Mouse (Mus musculus) megakaryocyte progenitor cell, adult 5-6 weeks (primary cell): ENCODE data around the gene Adck2. TPM values are rescaled to one million over a fixed set of nuclear protein-coding genes. Genes with fewer than 3 reads are reported as not detected.

Source experiments
- ATAC-seq: replicated peaks from 2 replicates; pipeline ENCODE4 v1.8.0; 2016; ENCODE audit warnings: mild to moderate bottlenecking, moderate TSS enrichment, inconsistent platforms; ENCODE audit not compliant: poor library complexity
- total RNA-seq, 2 experiments: library from RNA; stranded (forward) in 1 of 2; stranded (reverse) in 1 of 2; fragments of 157-497, 149-512 nt in 1 of 2; fragments of 200-1000 nt in 1 of 2; gene quantifications; 2 replicates each; pipeline versions ENCODE4 v1.2.3 to v1.2.4; 2015 to 2017

Adck2 gene
- total RNA-seq, 2 experiments from 2014 or later, result 7.3 to 7.6 TPM

DNA sequence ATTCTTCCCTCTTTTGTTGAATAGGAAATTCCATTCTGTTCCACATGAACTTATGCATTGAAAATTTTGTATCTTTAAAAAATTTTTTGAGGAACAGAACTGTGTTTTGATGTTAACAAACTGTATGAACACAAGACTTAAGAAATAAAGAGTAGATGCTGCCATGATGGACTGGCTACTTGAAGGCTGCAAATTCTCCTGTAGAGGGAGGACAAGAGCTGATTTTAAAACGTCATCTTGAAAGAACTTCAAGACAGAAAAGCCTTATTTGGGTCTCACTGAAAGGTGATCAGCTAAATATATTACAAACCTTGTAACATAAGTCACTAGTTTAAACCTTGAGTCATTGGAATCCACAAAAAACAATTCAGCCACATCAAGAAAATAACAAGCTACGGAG, 36.5 kb downstream of the Adck2 start:
- no peak for ATAC-seq

DNA sequence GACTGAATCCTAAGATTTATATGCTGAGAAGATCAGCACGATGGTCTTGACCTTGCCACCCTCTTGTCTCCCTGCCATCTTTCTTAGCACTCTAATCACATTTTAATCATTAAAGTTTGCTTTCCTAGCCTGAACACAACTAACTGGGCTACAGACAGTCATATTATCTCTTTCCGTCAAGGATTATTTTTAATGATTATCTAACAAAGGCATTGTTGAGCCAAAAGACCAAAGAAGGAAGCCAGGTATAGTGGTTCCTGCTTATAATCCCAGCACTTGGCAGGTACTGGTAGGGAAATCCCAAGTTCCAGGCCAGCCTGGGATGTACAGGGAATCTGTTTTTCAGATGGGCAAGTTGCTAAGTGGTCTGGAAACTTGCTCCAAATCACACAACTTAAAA, 37.6 kb downstream of the Adck2 start:
- ATAC-seq, result no peak

Other genes with a start within 250 kb of the Adck2 start
- 0.59 and 0.73 TPM in 2 replicates for gene Slc37a3, start 196.2 kb upstream of the Adck2 start, total RNA-seq (2015)
- 1.7 and 3.4 TPM in 2 replicates for gene Slc37a3, start 196.2 kb upstream of the Adck2 start, total RNA-seq (2017)
- gene Rab19, start 192.7 kb upstream of the Adck2 start, total RNA-seq (2015), result 0.37 TPM in 1 of 2 replicates, not detected in the other
- gene Rab19, start 192.7 kb upstream of the Adck2 start, total RNA-seq (2017), result 0.34 and 0.42 TPM in 2 replicates
- 43.6 and 49.2 TPM in 2 replicates for gene Mkrn1, start 153.4 kb upstream of the Adck2 start, total RNA-seq (2015)
- 31.7 and 34.4 TPM in 2 replicates for gene Mkrn1, start 153.4 kb upstream of the Adck2 start, total RNA-seq (2017)
- gene Dennd2a, start 16.0 kb upstream of the Adck2 start, total RNA-seq (2015), result 1.1 TPM in 1 of 2 replicates, not detected in the other
- gene Dennd2a, start 16.0 kb upstream of the Adck2 start, total RNA-seq (2017), result 0.46 TPM in 1 of 2 replicates, not detected in the other
- gene Gm42420, start 11.9 kb downstream of the Adck2 start, total RNA-seq (2015), result 6.5 and 7.1 TPM in 2 replicates
- gene Gm42420, start 11.9 kb downstream of the Adck2 start, total RNA-seq (2017), result not detected in 2 replicates
- gene Ndufb2, start 18.7 kb downstream of the Adck2 start, total RNA-seq (2015), result 129 and 139 TPM in 2 replicates
- gene Ndufb2, start 18.7 kb downstream of the Adck2 start, total RNA-seq (2017), result 78.8 and 107 TPM in 2 replicates
- 40.1 and 41.3 TPM in 2 replicates for gene Braf, start 151.6 kb downstream of the Adck2 start, total RNA-seq (2015)
- gene Braf, start 151.6 kb downstream of the Adck2 start, total RNA-seq (2017), result 14.6 and 18.9 TPM in 2 replicates
- gene Mrps33, start 237.1 kb downstream of the Adck2 start, total RNA-seq (2015), result 109 and 141 TPM in 2 replicates
- gene Mrps33, start 237.1 kb downstream of the Adck2 start, total RNA-seq (2017), result 41.1 and 47.7 TPM in 2 replicates